In the genomic region with DNA sequence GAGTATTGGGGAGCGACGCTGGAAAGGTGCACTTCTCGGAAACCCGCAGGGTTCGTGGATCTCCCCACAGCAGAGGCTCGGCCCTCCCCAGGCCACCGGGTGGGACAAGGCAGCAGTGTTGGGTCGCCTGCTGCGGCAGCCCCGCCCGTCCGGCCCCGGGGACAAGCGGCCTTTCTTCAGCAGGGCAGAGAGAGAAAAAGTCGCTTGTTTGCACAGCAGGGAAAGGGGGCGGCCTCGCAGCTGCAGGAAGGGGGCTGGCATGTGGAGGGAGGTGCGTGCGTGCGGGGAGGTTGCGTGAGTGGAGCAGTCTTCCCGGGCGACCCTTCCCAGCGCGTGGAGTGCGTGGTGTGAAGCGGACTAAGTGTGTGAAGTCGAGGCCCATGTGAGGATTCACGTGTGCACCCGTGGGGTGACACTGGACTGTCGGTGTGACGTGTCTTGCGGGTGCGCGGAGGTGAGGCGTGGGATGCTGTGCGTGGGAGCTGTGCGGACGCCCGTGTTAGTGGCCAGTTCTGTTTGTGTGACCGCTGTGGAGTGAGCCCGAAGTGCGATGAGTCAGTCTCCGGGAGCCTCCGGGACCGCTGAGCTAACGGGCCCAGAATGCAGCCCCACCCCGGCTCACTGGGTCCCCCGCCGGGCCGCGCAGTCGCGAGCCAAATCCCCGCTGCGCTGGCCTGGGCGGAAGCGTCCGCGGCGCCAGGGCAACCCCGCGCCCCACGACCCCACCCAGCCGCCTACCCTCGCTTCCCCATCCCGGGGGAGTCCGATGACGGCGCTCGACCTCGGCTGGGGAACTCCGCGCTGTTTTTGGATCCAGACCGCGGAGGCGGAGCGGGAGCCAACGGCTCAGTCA, we compare ENCODE assay signal across 8 mouse cellular contexts. TPM values are rescaled to one million over a fixed set of nuclear protein-coding genes. Genes with fewer than 3 reads are reported as not detected.
A peak's percentile ranks its signal among the peaks of the same experiment; 100 is the strongest.
DNase-seq lines count a peak whose midpoint lies in the region; ATAC-seq and TF ChIP-seq lines count a peak whose summit lies in the region.

No protein-coding gene starts in this region.

- H3K4me3 ChIP-seq in liver, embryonic 12.5 days = peak overlapping the region; percentile 57
- H3K4me3 ChIP-seq in myocyte = peak overlapping the region; percentile 92

- peak overlapping the region; percentile 93 for H3K4me2 ChIP-seq in liver, embryonic 12.5 days
- peak overlapping the region; percentile 96 for H3K4me2 ChIP-seq in myocyte (ENCODE audit: low read depth)

- peak overlapping the region; percentile 57 for H3K9ac ChIP-seq in liver, embryonic 12.5 days

- TF ChIP-seq POLR2A in myocyte (IDR thresholded peaks at IDR 0.05; ENCODE audit: insufficient read length, low read depth) = peak; percentile 82

- WGBS in liver, embryonic 12.5 days (ENCODE audit: insufficient replicate concordance) = 2% methylated on average over 79 of the region's 79 CpGs

- 0 out of 2 replicates have a peak, but pooled peaks have one; percentile 18 for ATAC-seq in liver, embryonic 12.5 days

- peak; percentile 57 to 79 for DNase-seq in urinary bladder, adult 18-20 months (ENCODE audit: low spot score in 2 of 2)
- no peak for DNase-seq in urinary bladder, postnatal 10 days (ENCODE audit: low spot score)
- peak; percentile 44 for DNase-seq in cerebellum, adult 9-10 months
- DNase-seq in gastrocnemius, postnatal 25 days = peak; percentile 89
- DNase-seq in induced T-regulatory cell, adult 2 months (ENCODE audit: low read depth) = peak; percentile 74
- DNase-seq in urinary bladder, adult 2 months (ENCODE audit: low spot score) = peak; percentile 67

- H3K27ac ChIP-seq in liver, embryonic 12.5 days = 0 out of 2 replicates have a peak overlapping the region, but pooled peaks have one; percentile 45

- H3K27me3 ChIP-seq in liver, embryonic 12.5 days (replicated peaks) = peaks cover 54% of the 10 kb centered on the region
- H3K27me3 ChIP-seq in myocyte (ENCODE audit: control insufficient read depth, insufficient read depth, insufficient read length) = no peaks in the 10 kb centered on the region

- H3K36me3 ChIP-seq in liver, embryonic 12.5 days = no peaks in the 10 kb centered on the region
- no peaks in the 10 kb centered on the region for H3K36me3 ChIP-seq in myocyte (ENCODE audit: control insufficient read depth, insufficient read depth)

- H3K9me3 ChIP-seq in liver, embryonic 12.5 days (replicated peaks) = no peaks in the 10 kb centered on the region

- H3K79me2 ChIP-seq in myocyte (ENCODE audit: control insufficient read depth, insufficient read depth) = peaks cover 34% of the 10 kb centered on the region

- H3K4me1 ChIP-seq in liver, embryonic 12.5 days = peaks cover 40% of the 10 kb centered on the region

- H3ac ChIP-seq in myocyte (ENCODE audit: control insufficient read depth, insufficient read length) = peak overlapping the region; percentile 10

TF ChIP-seq in myocyte, 11 proteins besides CTCF, POLR2A, EP300 and RAD21:
- peak in 2 of 3 experiments; percentile 3 to 48 for TF ChIP-seq MYOD1 (IDR thresholded peaks at IDR 0.05; ENCODE audit: control insufficient read depth in 1 of 3, insufficient read length in 2 of 3, low read depth in 2 of 3)
- TF ChIP-seq CEBPB (IDR thresholded peaks at IDR 0.05; ENCODE audit: insufficient read depth, poor library complexity, severe bottlenecking) = no peak
- no peak for TF ChIP-seq REST (IDR thresholded peaks at IDR 0.05; ENCODE audit: insufficient read depth, insufficient read length)
- TF ChIP-seq MYOG (IDR thresholded peaks at IDR 0.05; ENCODE audit: control insufficient read depth in 1 of 3, insufficient read depth in 1 of 3, insufficient read length in 2 of 3, low read depth in 2 of 3) = no peak
- TF ChIP-seq USF1 (IDR thresholded peaks at IDR 0.05; ENCODE audit: low read depth) = no peak
- no peak for TF ChIP-seq TCF3 (IDR thresholded peaks at IDR 0.05; ENCODE audit: insufficient read length, low read depth)
- TF ChIP-seq MAX (IDR thresholded peaks at IDR 0.05; ENCODE audit: low read depth) = no peak
- no peak for TF ChIP-seq TCF12 (IDR thresholded peaks at IDR 0.05; ENCODE audit: insufficient read depth, poor library complexity, severe bottlenecking)
- no peak for TF ChIP-seq E2F4 (IDR thresholded peaks at IDR 0.05; ENCODE audit: insufficient read depth)
- TF ChIP-seq POLR2AphosphoS2 (IDR thresholded peaks at IDR 0.05; ENCODE audit: insufficient read length, low read depth) = peak; percentile 85
- no peak for TF ChIP-seq SRF (IDR thresholded peaks at IDR 0.05; ENCODE audit: control insufficient read depth, insufficient read length, low read depth)
TF ChIP-seq in myocyte: peak in this region for 2.

RNA-seq across cellular contexts. Expression of a gene that starts 1.1 kb away (rescaled TPM):
- 10 to 100 TPM; 38.0 to 40.5 TPM for total RNA-seq in gastrocnemius, postnatal 25 days (2021)
- 5.2 and 6.5 TPM in 2 replicates for polyA plus RNA-seq in liver, embryonic 12.5 days (2016; fragmentation: Nextera tagmentation; extraction: Ambion mirVana)
- 62.2 TPM for polyA plus RNA-seq in myocyte (2012; fragmentation: generic; extraction: Trizol)
- 75.3 and 87.2 TPM in 2 replicates for polyA plus RNA-seq in urinary bladder, adult 2 months (2012; rRNA removed)

RNA-seq across cellular contexts. Expression of a gene that starts 33.7 kb away (rescaled TPM):
- total RNA-seq in gastrocnemius, postnatal 25 days (2021) = 10 to 100 TPM; 62.7 to 68.1 TPM
- 127 TPM in 2 replicates for polyA plus RNA-seq in liver, embryonic 12.5 days (2016; fragmentation: Nextera tagmentation; extraction: Ambion mirVana)
- 40.6 TPM for polyA plus RNA-seq in myocyte (2012; fragmentation: generic; extraction: Trizol)
- 64.2 and 77.2 TPM in 2 replicates for polyA plus RNA-seq in urinary bladder, adult 2 months (2012; rRNA removed)

RNA-seq across cellular contexts. Expression of a gene that starts 33.8 kb away (rescaled TPM):
- total RNA-seq in gastrocnemius, postnatal 25 days (2021) = 10 to 100 TPM; 16.7 to 24.0 TPM
- polyA plus RNA-seq in liver, embryonic 12.5 days (2016; fragmentation: Nextera tagmentation; extraction: Ambion mirVana) = 24.3 and 24.7 TPM in 2 replicates
- 74.9 TPM for polyA plus RNA-seq in myocyte (2012; fragmentation: generic; extraction: Trizol)
- 82.5 and 94.1 TPM in 2 replicates for polyA plus RNA-seq in urinary bladder, adult 2 months (2012; rRNA removed)
